Mouse (Mus musculus): Measurements from ENCODE around the gene Itprid2. TPM values are rescaled to one million over a fixed set of nuclear protein-coding genes. Genes with fewer than 3 reads are reported as not detected.
A peak's percentile ranks its signal among the peaks of the same experiment; 100 is the strongest.
"Not testable (repeated sequence)": the region's sequence is repeated elsewhere in the genome, so short reads cannot be mapped to it uniquely, and the experiment has no call there.

The Itprid2 gene
- total RNA-seq (2021), result 10 to 100 TPM; 20.9 to 25.4 TPM

DNA sequence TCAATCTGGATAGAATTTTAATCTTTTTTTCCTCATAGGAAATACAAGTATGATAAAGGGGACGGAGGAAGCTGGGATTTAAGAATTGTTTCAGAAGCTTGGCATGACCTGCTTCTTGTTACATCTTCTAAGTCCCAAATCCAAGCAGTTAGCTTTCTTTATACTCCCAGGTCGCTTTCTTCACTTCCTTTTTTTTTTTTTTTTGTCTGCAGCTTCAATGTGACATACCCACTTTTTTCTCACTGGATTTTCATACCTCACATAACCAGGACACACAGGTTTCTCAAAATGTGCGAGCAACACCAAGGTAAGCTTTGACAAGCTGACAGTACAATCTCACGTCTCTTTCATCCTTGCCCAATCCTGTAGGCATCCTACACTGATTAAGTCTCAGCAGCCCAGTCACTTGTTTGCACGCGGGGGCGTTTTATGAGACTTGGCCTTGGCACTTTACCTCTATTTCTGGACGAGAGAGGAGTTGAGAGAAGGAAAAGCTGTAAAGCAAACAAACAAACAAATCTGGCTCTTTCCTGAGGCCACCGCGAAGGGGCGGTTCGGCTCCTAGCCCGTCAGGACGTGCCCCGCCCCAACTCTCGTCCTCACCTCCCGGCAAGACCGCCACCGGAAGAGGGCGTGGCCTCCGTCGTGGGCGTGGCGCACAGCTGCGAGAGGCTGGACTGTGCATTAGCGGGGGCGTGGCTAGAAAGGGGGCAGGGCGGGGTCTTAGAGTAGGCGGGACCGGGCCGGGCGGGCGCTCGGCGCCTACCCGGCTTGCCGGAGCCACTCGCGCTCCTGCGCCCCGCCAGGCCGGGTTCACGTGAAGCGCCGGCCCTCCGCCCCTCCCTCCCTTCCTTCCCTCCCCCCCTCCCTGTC, at the start of gene Itprid2:
TSS of gene Itprid2 (plus strand) at position 825 of the 873 bp plus-strand sequence.
- intact Hi-C loops (cut with DNase I), result loop anchor here (2.0 kb wide), 1 partner anchor 64 kb away; no protein-coding TSS in a partner anchor
- DNase-seq (ENCODE audit: low spot score), result peak; percentile 94

DNA sequence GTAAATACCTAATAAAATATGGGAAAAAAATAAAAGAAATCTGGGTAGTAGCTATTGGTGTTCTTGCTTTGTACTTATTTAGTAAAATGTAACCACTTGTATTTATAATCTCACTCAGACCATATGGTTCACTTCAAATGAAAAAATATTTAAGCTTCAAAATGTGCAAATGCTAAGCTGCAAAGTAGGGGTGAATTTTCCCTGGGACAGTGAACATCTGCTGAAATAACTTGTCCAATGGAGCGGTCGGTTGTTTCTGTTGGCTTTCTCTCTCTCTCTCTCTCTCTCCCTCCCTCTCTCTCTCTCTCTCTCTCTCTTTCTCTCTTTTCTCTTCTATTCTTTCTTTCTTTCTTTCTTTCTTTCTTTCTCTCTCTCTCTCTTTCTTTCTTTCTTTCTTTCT, 39.0 kb upstream of the Itprid2 start:
- no peak for DNase-seq (ENCODE audit: low spot score)
- intact Hi-C loops (cut with DNase I), result no loop called here

DNA sequence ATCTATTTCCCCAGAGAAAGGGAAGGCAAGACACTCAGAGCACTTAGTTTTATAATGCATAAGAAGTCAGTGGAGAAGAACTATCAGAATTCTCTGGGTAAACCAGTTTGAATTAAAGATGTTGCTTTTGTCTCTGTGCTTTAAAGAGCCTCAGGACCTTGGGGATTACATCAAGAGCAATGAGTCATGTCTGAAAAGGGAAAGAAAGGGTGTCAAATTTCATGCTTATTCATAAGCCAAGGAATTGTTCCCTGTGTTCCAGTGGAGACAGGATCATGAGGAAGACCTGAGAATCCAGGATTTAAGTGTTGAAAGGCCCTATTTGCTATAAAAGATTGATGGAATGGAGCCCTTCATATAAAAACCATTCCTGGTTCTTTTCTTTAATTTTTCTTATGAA, 38.1 kb upstream of the Itprid2 start:
- no peak for DNase-seq (ENCODE audit: low spot score)
- intact Hi-C loops (cut with DNase I), result no loop called here

DNA sequence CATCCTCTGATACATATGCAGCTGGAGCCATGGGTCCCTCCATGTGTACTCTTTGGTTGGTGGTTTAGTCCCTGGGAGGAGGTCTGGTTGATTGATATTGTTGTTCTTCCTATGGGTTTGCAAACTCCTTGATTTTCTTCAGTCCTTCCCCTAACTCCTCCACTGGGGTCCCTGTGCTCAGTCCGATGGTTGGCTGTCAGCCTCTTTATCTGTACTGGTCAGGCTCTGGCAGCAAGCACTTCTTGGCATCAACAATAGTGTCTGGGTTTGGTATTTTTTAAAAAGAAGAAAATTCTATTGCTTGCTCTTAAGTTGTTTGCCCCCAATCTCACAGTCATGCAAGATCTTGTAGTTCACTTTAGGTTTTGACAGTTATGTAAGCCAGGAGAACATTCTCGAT, 34.0 kb upstream of the Itprid2 start:
- intact Hi-C loops (cut with DNase I); DNase-seq (ENCODE audit: low spot score): not testable (repeated sequence)

DNA sequence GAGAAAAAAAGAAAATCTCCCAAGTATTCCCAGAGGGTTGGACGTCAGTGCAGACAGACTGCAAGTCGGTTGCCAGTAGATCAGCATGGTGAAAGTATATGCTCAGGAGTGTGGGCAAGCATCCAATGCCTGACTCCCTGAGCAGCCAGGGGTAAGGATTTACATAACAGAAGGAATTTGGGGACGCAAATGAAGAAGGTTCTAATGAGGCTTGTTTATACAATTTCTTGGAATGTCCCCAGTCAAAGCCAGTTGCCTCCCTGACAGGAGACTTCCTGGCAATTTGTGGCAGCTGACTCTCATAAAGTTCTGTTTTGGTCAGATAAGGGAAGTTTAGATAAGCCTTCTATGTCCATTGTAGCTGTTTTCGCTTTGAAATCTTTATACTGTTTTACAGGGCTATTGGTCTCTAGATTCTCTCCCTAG, 33.4 kb upstream of the Itprid2 start:
- DNase-seq (ENCODE audit: low spot score), result no peak

DNA sequence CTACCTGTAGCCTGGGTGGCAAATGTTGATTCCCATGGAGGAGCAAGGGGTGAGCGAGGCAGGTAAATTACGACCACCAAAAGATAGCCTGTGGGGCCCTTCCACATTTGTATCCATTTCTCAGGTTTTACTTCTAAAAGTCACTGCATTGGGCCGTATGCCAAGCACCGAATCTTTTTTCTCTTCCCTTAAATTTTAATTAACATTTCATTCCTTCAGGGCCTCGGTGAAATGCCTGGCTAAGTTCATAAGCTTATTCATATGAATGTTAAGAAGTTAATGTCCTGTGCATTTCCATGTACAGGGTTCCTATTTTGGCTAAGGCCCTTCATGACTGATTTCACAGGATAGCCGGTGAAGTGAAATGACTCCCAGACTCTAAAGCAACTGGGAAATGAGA, 32.8 kb upstream of the Itprid2 start:
- intact Hi-C loops (cut with DNase I), result no loop called here
- DNase-seq (ENCODE audit: low spot score), result no peak

More for the DNA sequence above, 33.4 kb upstream of the Itprid2 start:
- intact Hi-C loops (cut with DNase I), result no loop called here

DNA sequence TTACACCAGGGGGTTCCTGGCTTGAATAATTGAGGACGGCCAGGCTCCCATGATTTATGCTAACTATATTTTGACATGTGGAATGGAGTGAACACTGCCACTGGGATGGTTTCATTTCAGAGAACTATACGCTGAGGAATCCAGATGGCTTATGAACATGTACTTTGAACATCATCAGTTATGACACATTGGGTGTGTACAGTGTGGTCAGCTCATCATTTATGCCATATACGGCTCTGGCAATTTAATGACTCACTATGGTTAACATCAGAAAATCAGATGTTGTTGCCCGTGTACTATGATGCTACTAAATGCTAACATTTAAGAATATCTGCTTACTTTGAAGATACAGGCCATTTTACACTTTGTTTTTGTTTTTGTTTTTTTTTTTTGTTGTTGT, 31.8 kb upstream of the Itprid2 start:
- intact Hi-C loops (cut with DNase I), result no loop called here
- DNase-seq (ENCODE audit: low spot score), result no peak

DNA sequence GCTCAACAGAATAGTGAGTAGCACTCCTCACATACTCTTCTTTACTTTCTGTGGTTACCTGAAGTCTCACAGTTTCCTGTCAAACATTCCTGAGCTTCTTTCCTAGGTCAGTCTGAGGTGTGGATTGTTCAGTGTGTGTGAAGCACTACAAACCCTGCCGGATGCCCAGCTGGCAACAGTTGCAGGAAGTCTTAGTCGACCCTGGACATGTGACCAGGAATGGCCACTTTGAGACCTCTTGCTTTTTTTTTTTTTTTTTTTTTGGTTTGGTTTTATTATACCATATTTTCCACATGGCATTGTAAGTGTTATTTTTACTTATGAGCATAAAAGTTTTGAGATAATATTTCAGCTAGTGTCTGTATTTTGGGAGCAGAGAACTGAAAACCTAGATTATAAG, 29.1 kb upstream of the Itprid2 start:
- intact Hi-C loops (cut with DNase I), result no loop called here
- no peak for DNase-seq (ENCODE audit: low spot score)

DNA sequence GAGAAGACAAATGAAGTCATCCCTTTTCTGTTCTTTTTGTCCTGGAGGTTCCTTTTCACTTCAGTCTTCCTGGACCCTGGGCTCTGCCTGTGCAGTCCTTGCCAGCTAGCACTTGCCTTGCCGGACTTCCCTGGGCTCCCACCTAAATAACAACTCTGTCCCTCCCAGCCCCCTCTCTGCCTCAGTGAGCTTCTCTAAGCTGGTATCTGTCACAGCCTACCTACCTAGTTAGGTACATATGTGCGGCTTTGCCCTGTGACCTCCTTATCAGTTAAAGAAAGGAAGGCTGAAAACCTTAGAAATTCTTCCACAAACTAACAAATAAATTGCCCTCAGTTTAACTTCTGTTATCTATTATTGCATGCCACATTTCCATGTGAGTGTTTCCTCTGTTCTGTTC, 28.0 kb upstream of the Itprid2 start:
- no peak for DNase-seq (ENCODE audit: low spot score)
- intact Hi-C loops (cut with DNase I), result no loop called here

DNA sequence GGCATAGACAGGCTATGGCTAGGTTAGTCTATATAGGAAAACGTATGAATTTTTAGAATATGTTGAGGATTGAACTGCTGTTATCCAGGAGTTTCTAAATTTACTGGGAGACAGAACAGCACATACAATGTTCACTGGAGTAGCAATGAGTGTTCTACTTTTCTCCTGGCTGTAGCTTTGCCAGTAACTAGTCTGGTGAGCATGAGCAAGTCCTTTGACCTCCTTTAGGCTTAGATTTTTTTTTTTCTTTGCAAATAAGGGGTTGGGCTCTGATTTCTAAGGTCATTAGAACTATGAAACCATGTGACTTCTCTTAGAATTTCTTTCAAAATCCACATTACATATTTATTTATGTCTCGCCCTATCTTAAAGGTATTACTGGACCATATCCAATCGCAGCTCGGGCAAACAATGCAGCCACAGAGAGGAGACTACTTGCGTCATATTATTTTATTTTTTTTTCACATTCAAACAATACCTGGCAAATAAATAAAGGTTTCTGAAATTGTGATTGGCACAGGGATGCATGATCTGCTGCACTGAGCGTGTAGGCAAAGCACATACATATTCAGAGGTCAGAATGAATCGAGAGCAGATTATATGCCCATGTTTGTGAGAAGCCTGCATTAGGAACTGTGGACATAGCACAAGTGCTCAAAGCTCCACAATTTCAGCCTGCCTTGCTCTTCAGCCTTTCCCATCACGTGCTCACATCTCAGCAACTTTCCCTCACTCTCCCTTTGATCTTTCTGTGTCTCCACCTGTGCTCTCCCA, 26.7 kb upstream of the Itprid2 start:
- intact Hi-C loops (cut with DNase I), result no loop called here
- DNase-seq (ENCODE audit: low spot score), result no peak

DNA sequence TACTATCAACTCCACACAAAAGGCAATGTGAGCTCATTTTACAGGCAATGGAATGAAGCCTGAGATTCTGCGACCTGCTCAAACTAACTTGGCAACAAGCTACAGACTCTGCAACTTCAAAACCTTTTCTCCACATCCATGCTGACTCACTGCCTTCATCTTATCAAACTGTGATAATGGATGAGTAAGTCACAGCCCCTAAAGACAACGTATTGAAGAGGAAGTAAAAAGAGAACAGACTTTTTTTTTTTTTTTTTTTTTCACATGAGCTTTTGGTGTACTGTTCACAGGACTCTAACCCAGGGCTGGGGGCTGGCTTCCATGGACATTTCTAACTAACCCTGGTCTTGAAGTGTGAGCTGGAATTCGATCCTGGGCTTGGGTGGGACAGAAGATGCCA, 24.3 kb upstream of the Itprid2 start:
- no peak for DNase-seq (ENCODE audit: low spot score)
- intact Hi-C loops (cut with DNase I), result no loop called here

DNA sequence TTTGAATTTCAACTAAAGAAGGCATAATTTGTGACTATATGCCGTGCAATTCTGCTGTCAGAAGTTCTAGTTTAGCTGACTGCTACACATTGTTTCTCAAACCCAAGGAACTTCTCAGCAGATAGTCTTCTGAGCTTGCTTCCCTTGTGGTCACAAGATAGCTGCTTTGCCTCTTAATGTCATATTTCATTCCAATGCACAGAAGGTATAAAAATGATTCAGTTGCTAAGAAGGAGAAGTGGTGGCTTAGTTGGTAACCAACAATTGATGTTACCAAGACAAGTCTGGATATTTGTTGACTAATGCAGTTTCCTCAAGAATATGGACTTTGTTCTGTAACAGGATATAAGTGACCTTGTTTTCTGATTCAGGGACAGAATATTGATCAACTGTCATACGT, 17.0 kb upstream of the Itprid2 start:
- intact Hi-C loops (cut with DNase I), result no loop called here
- DNase-seq (ENCODE audit: low spot score), result no peak

DNA sequence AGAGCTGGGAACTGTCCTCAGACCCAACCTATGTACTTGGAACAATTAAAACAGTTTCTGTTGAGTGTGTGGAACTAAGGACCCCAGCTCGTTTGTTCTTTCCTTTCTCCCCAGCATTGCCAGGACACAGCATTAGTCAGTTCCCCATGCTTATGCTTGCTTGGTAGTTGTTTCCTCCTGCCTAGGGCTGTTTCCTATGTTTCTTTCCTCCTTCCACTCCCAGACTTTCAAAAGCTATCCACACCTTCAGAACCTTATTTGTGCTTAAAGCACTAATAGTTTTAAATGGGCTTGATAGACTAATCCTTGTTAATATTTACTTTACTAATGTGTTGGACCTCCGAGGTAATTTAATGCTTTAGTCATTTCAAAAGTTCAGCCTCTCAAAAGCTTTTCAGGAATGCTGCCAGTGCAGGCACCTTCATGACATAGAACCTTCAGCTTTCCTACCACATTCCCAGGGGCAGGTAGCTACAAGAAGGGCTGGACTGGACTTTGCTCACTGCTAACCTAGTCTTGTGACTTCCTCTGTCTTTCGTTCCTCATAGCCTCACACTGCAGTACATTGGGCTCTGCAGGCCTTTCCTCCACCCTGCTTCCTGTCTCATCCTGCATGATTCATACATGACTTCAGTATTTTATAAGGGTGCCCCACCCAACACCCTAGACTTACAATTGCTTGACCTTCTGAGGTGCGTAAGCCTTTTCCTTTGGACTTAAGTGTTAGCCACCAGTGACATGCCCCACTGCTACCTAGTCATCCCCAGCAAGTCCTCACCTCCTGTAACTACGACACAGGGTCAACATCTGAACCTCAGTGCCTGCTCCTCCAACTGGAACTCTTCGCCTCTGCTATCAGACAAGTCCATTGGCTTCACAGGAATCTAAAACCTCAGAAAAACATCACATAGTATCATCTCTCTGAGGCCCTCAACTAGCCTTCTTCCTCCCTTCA, 16.3 kb upstream of the Itprid2 start:
- DNase-seq (ENCODE audit: low spot score), result no peak
- intact Hi-C loops (cut with DNase I), result no loop called here

DNA sequence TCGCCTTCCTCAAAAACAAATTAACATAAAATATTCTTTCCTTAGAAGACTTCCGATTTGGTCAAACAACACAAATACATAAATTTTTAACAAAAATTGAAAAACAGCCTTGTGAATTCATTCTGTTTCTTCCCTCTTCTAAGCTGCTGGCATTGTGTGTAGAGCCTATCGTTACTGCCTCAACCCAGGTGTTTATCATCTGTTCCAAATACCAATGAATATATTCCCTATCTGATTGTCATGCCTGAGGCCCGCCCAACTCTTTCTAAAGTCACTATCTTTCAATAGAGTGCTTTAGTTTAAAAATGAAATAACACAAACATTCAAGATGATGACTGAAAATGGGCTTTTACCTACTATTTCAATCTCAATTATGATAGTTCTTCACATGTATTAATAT, 11.9 kb upstream of the Itprid2 start:
- intact Hi-C loops (cut with DNase I), result no loop called here

DNA sequence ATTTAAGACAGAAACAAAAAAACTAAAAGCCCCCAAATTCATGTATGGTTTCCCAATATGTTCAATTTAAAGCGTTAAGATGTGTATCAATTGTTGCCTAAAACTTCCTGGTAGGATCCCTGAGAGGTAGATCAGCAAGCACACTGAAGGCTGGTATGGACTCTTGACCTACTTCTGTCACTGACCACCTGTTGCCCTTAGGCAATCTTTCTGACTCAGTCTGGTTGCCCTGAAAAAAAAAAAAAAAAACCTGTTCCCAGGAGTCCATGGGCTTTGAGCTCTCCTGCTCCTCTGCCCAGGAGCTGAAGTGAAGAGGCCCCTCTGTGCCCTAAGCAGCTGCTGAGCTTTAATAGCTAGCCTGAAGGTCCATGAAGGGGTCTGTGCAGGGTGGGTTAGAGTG, 7.5 kb upstream of the Itprid2 start:
- intact Hi-C loops (cut with DNase I), result no loop called here
- no peak for DNase-seq (ENCODE audit: low spot score)

More for the DNA sequence above, 11.9 kb upstream of the Itprid2 start:
- no peak for DNase-seq (ENCODE audit: low spot score)

DNA sequence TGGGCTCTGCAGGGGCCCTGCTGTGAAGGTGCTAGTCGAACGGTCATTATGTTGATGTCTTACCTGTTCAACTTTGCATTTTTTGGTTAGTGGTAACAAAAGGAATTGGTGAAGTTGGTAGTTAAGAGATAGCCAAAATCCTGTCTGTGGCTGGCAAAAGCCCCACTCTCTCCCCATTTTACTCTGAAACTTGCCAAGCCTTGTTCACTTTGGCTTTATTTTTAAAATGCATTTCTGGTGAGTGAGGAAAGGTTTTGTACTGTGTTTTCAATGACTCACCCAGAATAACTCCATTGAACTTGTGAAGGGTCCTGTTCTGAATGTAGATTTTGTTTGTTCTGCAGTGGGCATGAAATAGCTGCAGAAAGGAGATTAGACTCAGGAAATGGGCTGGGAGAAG, 4.9 kb upstream of the Itprid2 start:
- intact Hi-C loops (cut with DNase I), result no loop called here
- DNase-seq (ENCODE audit: low spot score), result no peak

DNA sequence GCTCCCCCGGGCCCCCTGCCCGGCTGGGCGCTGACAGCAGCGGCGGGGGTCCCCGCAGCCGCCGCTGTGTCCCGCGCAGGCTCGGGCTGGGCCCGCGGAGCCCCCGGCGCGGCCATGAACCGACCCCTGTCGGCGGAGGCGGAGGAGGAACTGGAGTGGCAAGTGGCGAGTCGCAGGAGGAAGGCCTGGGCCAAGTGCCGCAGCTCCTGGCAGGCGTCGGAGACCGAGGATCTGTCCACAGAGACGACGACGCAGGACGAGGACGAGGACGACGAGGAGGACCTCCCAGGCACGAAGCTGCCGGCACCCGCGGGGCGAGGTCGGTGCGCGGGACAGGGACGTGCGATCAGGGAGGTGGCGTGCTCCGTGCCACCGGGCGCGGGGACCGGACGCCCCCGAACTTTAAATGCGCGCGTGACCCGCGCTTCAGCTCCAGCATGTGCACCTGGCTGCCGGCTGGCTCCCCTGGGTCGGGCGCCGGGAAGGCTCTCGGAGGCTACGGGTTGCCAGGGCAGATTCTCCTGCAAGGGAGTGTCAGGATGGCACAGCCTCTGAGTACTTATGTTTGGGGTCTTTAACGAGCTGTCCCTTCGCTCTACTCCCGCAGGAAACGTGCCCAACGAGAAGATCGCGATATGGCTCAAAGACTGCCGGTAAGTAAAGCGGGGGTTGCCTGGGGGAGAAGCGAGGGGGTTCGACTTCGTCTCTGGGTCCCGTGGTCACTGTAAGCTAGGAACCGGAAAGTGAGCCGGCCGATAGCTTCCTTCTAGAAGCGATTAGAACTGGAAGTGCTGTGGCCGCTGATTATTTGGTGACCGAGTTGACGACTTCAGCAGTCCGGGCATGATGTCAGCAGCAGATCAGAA, 507 bp downstream of the Itprid2 start:
- peak; percentile 68 for DNase-seq (ENCODE audit: low spot score)
- intact Hi-C loops (cut with DNase I), result loop anchor here (2.0 kb wide), 1 partner anchor 65 kb away; no protein-coding TSS in a partner anchor

DNA sequence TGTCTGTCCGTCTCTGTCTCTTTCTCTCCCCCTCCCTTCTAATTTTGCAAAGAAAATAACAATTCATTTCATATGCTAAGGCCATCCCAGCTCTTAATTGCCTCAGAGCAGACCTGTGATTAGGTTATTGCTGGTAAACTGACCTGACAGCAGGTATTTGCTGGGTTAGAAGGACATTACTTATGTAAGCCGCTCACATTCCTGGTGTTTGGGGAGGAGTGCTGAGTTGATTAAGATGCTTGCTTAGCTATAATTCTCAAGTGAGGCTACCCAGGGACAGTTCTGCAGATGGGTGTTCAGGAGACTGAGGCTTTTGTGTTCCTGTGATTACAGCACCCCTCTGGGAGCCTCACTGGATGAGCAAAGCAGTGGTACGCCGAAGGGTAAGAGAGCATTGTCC, 3.8 kb downstream of the Itprid2 start:
- intact Hi-C loops (cut with DNase I), result no loop called here
- DNase-seq (ENCODE audit: low spot score), result no peak

DNA sequence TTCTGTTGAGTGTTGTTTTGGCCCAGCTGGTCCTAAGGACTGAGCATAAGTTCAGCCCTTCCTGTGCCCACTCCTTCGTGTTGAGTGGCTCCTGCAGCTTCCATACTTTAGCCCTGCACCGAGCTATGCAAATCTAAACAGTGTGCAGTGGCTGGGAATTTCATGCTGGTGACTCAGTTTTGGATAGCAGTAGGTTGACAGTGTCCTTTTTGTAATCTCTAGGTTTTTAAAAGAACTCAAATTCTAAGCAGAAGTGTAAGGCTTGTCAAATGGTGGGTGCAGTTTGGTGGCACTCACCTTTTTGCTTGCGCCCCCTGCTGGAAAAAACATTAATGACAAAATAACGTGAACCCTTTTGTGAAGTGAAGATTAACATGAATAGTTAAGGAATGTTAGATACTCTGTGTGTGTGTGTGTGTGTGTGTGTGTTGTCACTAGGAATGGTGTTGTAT, 11.1 kb downstream of the Itprid2 start:
- no peak for DNase-seq (ENCODE audit: low spot score)
- intact Hi-C loops (cut with DNase I), result loop anchor here (1.0 to 10.0 kb wide), 2 partner anchors 129 to 134 kb away; no protein-coding TSS in a partner anchor
